Mouse (Mus musculus): ENCODE measurements around the gene Uvrag. TPM values are rescaled to one million over a fixed set of nuclear protein-coding genes. Genes with fewer than 3 reads are reported as not detected.

Gene Uvrag
- total and polyA plus RNA-seq, 3 experiments, result 15.0 to 19.5 TPM; not detected in 1

DNA sequence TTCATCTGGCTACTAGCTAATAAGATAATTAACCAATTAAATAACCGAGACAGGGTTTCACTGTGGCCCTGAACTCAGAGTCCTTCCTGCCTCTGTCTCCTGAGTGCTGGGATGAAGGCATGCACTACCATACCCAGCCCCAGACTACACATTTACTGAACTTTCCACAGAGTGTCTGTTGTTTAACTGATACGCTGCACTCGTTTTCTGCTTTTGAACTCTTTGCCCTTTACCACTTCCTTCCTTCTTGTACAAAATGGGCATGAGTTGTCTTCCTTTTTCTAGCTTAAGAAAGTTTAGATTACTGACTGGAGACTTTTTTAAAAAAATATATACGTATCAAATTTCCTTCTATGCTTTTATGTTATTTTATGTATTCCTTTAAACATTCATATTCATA lies 147.5 kb downstream of the Uvrag start (continued):
- peak; percentile 44; the same call in 1 of the 2 replicates for TF ChIP-seq TBP (IDR thresholded peaks at IDR 0.05; ENCODE audit: low read depth, low read length)

DNA sequence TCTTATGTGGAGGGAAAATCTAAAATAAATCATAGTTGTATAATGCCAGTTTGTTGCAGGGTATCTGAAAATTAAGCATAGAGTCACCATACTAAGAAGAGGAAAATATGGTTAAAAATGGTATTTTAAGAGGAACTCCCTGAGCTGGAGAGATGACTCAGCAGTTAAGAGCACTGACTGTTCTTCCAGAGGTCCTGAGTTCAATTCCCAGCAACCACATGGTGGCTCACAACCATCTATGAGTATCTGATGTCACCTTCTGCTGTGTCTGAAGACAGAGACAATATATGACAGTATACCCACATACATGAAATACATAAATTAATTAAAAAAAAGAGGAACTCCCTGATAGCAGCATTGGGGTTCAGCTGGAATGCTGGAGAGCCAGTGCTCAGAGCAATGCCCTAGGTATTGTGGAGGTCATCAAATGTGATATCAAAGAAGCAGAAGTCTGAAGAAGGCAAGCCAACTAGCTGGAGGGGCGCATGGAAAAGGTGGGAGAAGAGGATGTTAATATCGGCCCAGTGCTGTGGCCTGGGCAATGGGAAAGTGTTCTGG lies 149.7 kb downstream of the Uvrag start:
- Histone ChIP-seq H3K36me3 (ENCODE audit: control insufficient read depth in 1 of 2, insufficient read depth in 2 of 2, low read length in 2 of 2) (peaks cover 0 to 60% of the 10 kb centered on the region in 2 experiments; a peak in 3 of 4 replicates), H3K79me2 (ENCODE audit: control insufficient read depth, insufficient read depth, low read length, poor library complexity) (no peaks in the 10 kb centered on the region), H3K9ac (ENCODE audit: control insufficient read depth, low read depth, low read length, poor library complexity, severe bottlenecking) (0 out of 2 replicates have a peak overlapping the region, but pooled peaks have one; percentile 22), H3K4me1 (ENCODE audit: control insufficient read depth in 1 of 2, insufficient read depth in 2 of 2, low read length in 2 of 2) (peaks cover 39 to 55% of the 10 kb centered on the region in 2 experiments), H3K27me3 (ENCODE audit: control insufficient read depth in 1 of 2, insufficient read depth in 2 of 2, low read length in 2 of 2) (no peaks in the 10 kb centered on the region), H3K9me3 (replicated peaks; ENCODE audit: insufficient read depth, low read length) (no peaks in the 10 kb centered on the region), H3K27ac (ENCODE audit: control insufficient read depth, low read depth, low read length) (peak overlapping the region; percentile 77), H3K4me3 (ENCODE audit: control insufficient read depth in 1 of 2, insufficient read depth in 1 of 2, low read depth in 2 of 2, low read length in 2 of 2) (no peak overlapping the region)
- peak; percentile 65 for DNase-seq (ENCODE audit: low read depth, low spot score)
- TF ChIP-seq TBP (IDR thresholded peaks at IDR 0.05; ENCODE audit: low read depth, low read length) (no peak), ZC3H11A (IDR thresholded peaks at IDR 0.05; ENCODE audit: low read depth, low read length) (no peak), MXI1 (IDR thresholded peaks at IDR 0.05; ENCODE audit: low read depth, low read length) (no peak), ZNF384 (IDR thresholded peaks at IDR 0.05; ENCODE audit: low read depth, low read length) (peak; percentile 80), ZMIZ1 (IDR thresholded peaks at IDR 0.05; ENCODE audit: low read depth, low read length) (no peak), HCFC1 (IDR thresholded peaks at IDR 0.05; ENCODE audit: low read depth, low read length) (no peak), MAZ (IDR thresholded peaks at IDR 0.05; ENCODE audit: low read depth, low read length) (no peak), USF2 (IDR thresholded peaks at IDR 0.05; ENCODE audit: borderline replicate concordance in 1 of 2, insufficient read depth in 1 of 2, low read depth in 1 of 2, low read length in 2 of 2) (no peak), TCF12 (IDR thresholded peaks at IDR 0.05; ENCODE audit: low read depth, low read length) (peak; percentile 23; the same call in 1 of the 2 replicates), CHD2 (IDR thresholded peaks at IDR 0.05; ENCODE audit: low read length) (no peak), TAL1 (IDR thresholded peaks at IDR 0.05; ENCODE audit: low read length) (0 out of 2 replicates have a peak, but pooled peaks have one; percentile 15), GATA1 (IDR thresholded peaks at IDR 0.05; ENCODE audit: low read depth, low read length) (0 out of 2 replicates have a peak, but pooled peaks have one; percentile 17), SIN3A (IDR thresholded peaks at IDR 0.05; ENCODE audit: low read length) (no peak), SMC3 (IDR thresholded peaks at IDR 0.05; ENCODE audit: low read depth, low read length) (no peak), MAX (IDR thresholded peaks at IDR 0.05; ENCODE audit: low read length) (no peak), RCOR1 (IDR thresholded peaks at IDR 0.05; ENCODE audit: low read depth, low read length) (no peak), POLR2A (IDR thresholded peaks at IDR 0.05; ENCODE audit: control insufficient read depth in 1 of 2, insufficient read depth in 1 of 2, low read depth in 1 of 2, low read length in 2 of 2, poor library complexity in 1 of 2) (no peak), EP300 (IDR thresholded peaks at IDR 0.05; ENCODE audit: low read depth in 1 of 2, low read length in 2 of 2) (peak in 1 of 2 experiments; percentile 43; a peak in 3 of 4 replicates), NRF1 (IDR thresholded peaks at IDR 0.05; ENCODE audit: insufficient read depth, low read depth, low read length, poor library complexity, severe bottlenecking) (no peak), CTCF (IDR thresholded peaks at IDR 0.05 in 2 of 3, conservative IDR thresholded peaks at IDR 0.05 in 1 of 3; ENCODE audit: control insufficient read depth in 1 of 3, insufficient read depth in 1 of 3, low read depth in 2 of 3, low read length in 3 of 3, poor library complexity in 1 of 3, severe bottlenecking in 1 of 3) (no peak), E2F4 (IDR thresholded peaks at IDR 0.05; ENCODE audit: borderline replicate concordance, low read depth, low read length) (no peak), RAD21 (IDR thresholded peaks at IDR 0.05; ENCODE audit: low read depth, low read length) (no peak), MYB (IDR thresholded peaks at IDR 0.05; ENCODE audit: low read depth, low read length) (no peak), KAT2A (conservative IDR thresholded peaks at IDR 0.05; ENCODE audit: low read depth, low read length) (no peak), CHD1 (IDR thresholded peaks at IDR 0.05; ENCODE audit: low read depth, low read length) (no peak), USF1 (IDR thresholded peaks at IDR 0.05; ENCODE audit: low read depth, low read length) (no peak), NELFE (IDR thresholded peaks at IDR 0.05; ENCODE audit: low read depth, low read length) (no peak), ETS1 (IDR thresholded peaks at IDR 0.05; ENCODE audit: low read depth, low read length) (peak; percentile 72), POLR2AphosphoS5 (IDR thresholded peaks at IDR 0.05; ENCODE audit: borderline replicate concordance, low read depth, low read length) (no peak), ZKSCAN1 (IDR thresholded peaks at IDR 0.05; ENCODE audit: low read depth, low read length) (no peak), POLR2AphosphoS2 (IDR thresholded peaks at IDR 0.05; ENCODE audit: low read length) (no peak), BHLHE40 (IDR thresholded peaks at IDR 0.05; ENCODE audit: borderline replicate concordance, low read depth, low read length) (no peak), MEF2A (IDR thresholded peaks at IDR 0.05; ENCODE audit: extremely low read depth, insufficient replicate concordance, low read depth, low read length, poor library complexity, severe bottlenecking) (no peak), MYC (IDR thresholded peaks at IDR 0.05; ENCODE audit: low read depth, low read length) (0 out of 2 replicates have a peak, but pooled peaks have one; percentile 62), UBTF (IDR thresholded peaks at IDR 0.05; ENCODE audit: borderline replicate concordance, insufficient read depth, low read depth, low read length) (no peak)
